Mouse (Mus musculus): ENCODE measurements at regions not wholly inside any gene's neighbourhood (a gene's known extent, or its start where the extent isn't known, plus 50 kb on each side); places are given as distances from the start of the nearest gene placed in this dataset.

DNA sequence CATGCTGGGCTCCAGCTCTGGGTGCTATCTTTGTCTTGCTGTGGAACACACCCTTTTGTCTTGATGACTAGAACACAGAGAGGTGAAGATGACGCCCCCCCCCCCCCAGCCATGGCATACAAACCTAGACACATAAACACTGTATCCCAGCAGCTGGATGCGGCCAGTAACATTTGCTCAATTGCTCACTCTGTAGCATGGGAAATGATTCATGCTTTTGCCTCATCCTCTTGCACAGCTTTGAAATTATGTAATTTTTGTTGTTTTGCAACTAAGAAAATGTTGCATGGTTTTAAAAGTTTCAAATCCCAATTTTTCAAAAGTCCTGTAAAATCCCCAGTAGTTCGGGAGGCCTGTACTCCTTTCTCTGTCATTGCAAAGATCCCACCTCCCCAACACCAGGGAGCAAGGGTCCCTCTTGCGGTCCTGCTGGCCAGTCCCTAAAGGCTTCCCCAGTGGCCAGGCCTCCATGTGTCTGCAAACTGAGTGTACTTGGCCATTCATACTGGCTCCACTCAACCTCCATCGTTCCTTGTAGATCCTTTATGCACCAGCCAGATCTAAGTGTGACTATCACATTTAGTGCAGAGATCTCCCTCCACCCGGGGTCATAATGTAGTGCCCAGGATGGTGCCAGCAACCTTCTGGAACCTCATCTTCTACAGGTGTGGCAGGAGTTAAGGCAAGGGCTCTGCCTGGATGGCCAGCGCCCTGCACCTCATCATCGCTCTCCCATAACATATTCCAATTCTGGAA lies 123.3 kb upstream of the Spdye4c start:
- ATAC-seq (replicated peaks; ENCODE audit: low FRiP score, low read depth) (no peak), DNase-seq (ENCODE audit: low spot score) (no peak)

DNA sequence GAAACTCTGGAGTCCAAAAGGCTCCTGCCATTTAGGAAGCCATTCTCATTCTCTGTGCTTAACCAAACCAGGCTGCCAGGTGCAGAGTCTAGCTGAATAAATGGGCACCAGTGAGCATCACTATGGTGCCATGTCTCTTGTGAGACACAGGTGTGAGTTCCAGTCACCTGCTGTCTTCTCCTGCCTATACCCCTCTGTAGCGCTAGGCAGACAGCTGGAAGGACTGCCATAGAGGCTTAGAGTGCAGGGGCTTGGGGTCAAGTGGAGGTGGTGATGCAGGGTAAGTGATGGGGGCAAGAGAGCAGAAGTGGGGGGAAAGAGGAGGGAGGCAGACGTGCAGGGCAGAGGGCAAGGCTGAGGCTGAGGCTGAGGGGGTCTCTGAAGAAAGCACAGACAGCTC lies 122.7 kb upstream of the Spdye4c start:
- ATAC-seq (replicated peaks; ENCODE audit: low FRiP score, low read depth) (no peak), DNase-seq (ENCODE audit: low spot score) (no peak)
- Histone ChIP-seq H3K9me3 (replicated peaks; ENCODE audit: low read length) (no peaks in the 10 kb centered on the region), H3K36me3 (ENCODE audit: insufficient read depth, low read length) (no peaks in the 10 kb centered on the region), H3K4me2 (ENCODE audit: low read length) (no peak overlapping the region), H3K27ac (no peak overlapping the region), H3K27me3 (ENCODE audit: insufficient read depth, low read length) (no peaks in the 10 kb centered on the region), H3K4me3 (replicated peaks; ENCODE audit: low read depth, low read length) (no peak overlapping the region), H3K4me1 (replicated peaks; ENCODE audit: insufficient read depth, low read length) (no peaks in the 10 kb centered on the region), H3K9ac (ENCODE audit: low read depth, low read length) (no peak overlapping the region)
- WGBS: 42% methylated on average over 2 of the region's 2 CpGs
- TF ChIP-seq CTCF (IDR thresholded peaks at IDR 0.05; ENCODE audit: low read depth): no peak

More for the DNA sequence above, 123.3 kb upstream of the Spdye4c start:
- H3K36me3 ChIP-seq (ENCODE audit: insufficient read depth, low read length): no peaks in the 10 kb centered on the region
- H3K9me3 ChIP-seq (replicated peaks; ENCODE audit: low read length): no peaks in the 10 kb centered on the region
- 90% methylated on average over 8 of the region's 8 CpGs for WGBS
- no peak overlapping the region for H3K4me2 ChIP-seq (ENCODE audit: low read length)
- no peak overlapping the region for H3K9ac ChIP-seq (ENCODE audit: low read depth, low read length)
- no peak for TF ChIP-seq CTCF (IDR thresholded peaks at IDR 0.05; ENCODE audit: low read depth)
- H3K4me3 ChIP-seq (replicated peaks; ENCODE audit: low read depth, low read length): no peak overlapping the region
- no peaks in the 10 kb centered on the region for H3K27me3 ChIP-seq (ENCODE audit: insufficient read depth, low read length)
- no peak overlapping the region for H3K27ac ChIP-seq
- no peaks in the 10 kb centered on the region for H3K4me1 ChIP-seq (replicated peaks; ENCODE audit: insufficient read depth, low read length)

DNA sequence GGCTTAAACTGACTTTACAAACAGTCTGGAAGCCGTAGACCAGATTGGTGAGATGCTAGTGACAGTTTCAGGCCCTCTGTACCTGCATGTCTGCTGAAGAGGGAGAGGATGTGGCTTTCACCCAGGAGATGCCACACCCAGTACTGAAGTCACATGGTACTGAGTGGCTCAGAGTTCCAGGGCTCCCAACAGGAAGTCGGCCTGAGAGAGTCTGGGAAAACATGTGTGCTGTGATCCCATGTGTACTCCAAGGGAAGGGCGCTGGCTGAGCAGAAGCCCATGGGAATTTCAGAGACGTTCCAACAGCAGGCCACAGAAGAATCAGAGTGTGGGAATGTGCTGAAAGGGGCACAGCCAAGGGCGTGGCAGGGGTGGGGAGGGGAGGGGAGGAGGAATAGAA lies 120.7 kb upstream of the Spdye4c start:
- Histone ChIP-seq H3K9me3 (replicated peaks; ENCODE audit: low read length) (no peaks in the 10 kb centered on the region), H3K36me3 (ENCODE audit: insufficient read depth, low read length) (no peaks in the 10 kb centered on the region), H3K4me3 (replicated peaks; ENCODE audit: low read depth, low read length) (no peak overlapping the region), H3K9ac (ENCODE audit: low read depth, low read length) (no peak overlapping the region), H3K4me1 (replicated peaks; ENCODE audit: insufficient read depth, low read length) (no peaks in the 10 kb centered on the region), H3K27ac (no peak overlapping the region), H3K4me2 (ENCODE audit: low read length) (no peak overlapping the region), H3K27me3 (ENCODE audit: insufficient read depth, low read length) (no peaks in the 10 kb centered on the region)
- 58% methylated on average over 5 of the region's 5 CpGs for WGBS
- no peak for DNase-seq (ENCODE audit: low spot score)
- TF ChIP-seq CTCF (IDR thresholded peaks at IDR 0.05; ENCODE audit: low read depth): no peak
- ATAC-seq (replicated peaks; ENCODE audit: low FRiP score, low read depth): no peak

DNA sequence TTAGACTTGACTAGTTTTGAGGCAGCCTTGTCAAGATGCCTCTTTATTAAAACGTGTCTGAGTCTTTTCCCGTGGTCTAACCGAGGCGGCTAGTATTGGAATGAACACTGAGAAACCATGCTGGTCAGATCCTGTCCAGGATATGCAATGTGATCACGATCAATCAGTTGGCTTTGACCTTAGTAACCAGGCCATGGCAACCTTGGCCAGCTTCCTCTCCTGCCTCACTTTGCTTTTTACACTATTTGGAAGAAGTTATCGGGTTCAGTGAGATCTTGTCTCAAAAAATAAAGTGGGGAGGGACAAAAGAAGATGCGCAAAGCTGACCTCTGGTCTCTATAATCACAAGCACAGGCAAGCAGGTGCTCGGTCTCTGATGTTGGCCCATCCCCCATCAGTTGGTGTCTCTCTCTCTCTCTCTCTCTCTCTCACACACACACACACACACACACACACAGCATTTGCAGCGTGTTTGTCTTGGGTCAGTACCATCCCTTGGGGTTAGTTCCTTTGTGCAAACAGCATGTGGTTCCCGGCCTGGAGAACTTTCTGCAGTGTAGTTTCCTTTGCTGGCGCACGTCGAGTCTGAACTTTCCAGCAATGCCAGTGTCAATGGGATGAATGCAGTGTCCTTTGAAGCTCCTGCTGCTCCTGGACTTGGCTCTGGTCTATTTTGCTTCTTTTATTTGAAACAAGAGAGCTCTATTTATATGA lies 117.6 kb upstream of the Spdye4c start:
- no peak overlapping the region for H3K4me2 ChIP-seq (ENCODE audit: low read length)
- H3K9ac ChIP-seq (ENCODE audit: low read depth, low read length): no peak overlapping the region
- no peak for TF ChIP-seq CTCF (IDR thresholded peaks at IDR 0.05; ENCODE audit: low read depth)
- no peaks in the 10 kb centered on the region for H3K9me3 ChIP-seq (replicated peaks; ENCODE audit: low read length)
- WGBS: 63% methylated on average over 13 of the region's 13 CpGs
- no peaks in the 10 kb centered on the region for H3K36me3 ChIP-seq (ENCODE audit: insufficient read depth, low read length)
- H3K27me3 ChIP-seq (ENCODE audit: insufficient read depth, low read length): no peaks in the 10 kb centered on the region
- H3K4me3 ChIP-seq (replicated peaks; ENCODE audit: low read depth, low read length): no peak overlapping the region
- no peaks in the 10 kb centered on the region for H3K4me1 ChIP-seq (replicated peaks; ENCODE audit: insufficient read depth, low read length)
- no peak overlapping the region for H3K27ac ChIP-seq
- DNase-seq (ENCODE audit: low spot score) (no peak), ATAC-seq (replicated peaks; ENCODE audit: low FRiP score, low read depth) (no peak)

DNA sequence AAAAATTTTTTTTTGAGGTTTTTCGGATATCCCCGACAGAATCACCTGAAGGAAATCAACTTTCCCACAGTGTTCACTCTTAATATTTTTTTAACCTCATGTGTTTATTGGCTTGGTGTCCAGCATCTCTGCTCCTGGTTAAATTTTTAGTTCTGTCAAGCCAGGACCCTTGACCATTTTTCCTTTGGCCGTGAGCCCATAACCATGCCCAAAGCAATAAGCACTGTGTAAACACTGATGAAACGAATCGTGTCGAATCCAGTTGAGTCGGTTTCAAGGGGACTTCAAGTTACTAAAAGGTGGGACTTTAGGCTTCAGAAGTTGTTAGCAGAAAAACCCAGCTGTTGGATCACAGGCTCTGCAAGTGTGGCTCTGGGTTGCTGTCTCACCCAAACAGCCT lies 117.0 kb upstream of the Spdye4c start:
- Histone ChIP-seq H3K27me3 (ENCODE audit: insufficient read depth, low read length) (no peaks in the 10 kb centered on the region), H3K36me3 (ENCODE audit: insufficient read depth, low read length) (no peaks in the 10 kb centered on the region), H3K4me1 (replicated peaks; ENCODE audit: insufficient read depth, low read length) (no peaks in the 10 kb centered on the region), H3K4me3 (replicated peaks; ENCODE audit: low read depth, low read length) (no peak overlapping the region), H3K4me2 (ENCODE audit: low read length) (no peak overlapping the region), H3K9me3 (replicated peaks; ENCODE audit: low read length) (no peaks in the 10 kb centered on the region), H3K27ac (no peak overlapping the region), H3K9ac (ENCODE audit: low read depth, low read length) (no peak overlapping the region)
- no peak for ATAC-seq (replicated peaks; ENCODE audit: low FRiP score, low read depth)
- WGBS: 50% methylated on average over 7 of the region's 7 CpGs
- TF ChIP-seq CTCF (IDR thresholded peaks at IDR 0.05; ENCODE audit: low read depth): no peak
- no peak for DNase-seq (ENCODE audit: low spot score)

DNA sequence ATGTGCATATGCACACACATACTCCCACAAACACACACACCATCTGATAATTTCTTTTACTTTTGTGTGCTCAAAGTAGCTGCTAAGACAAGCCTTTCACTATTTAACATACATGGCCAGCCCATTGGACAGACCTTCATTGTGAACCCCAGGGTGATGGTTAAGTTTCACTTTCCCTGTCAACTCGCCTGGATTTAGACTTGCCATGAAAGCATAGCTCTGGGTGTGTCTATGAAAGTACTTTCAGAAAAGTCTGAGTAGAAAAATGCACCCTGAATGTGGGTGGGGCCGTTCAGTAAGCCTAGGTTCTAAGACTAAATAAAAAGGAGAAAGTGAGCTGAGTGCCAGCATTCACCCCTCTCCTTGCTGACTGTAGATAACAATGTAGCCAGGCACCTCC lies 113.8 kb upstream of the Spdye4c start:
- no peak for TF ChIP-seq CTCF (IDR thresholded peaks at IDR 0.05; ENCODE audit: low read depth)
- no peaks in the 10 kb centered on the region for H3K9me3 ChIP-seq (replicated peaks; ENCODE audit: low read length)
- no peak overlapping the region for H3K27ac ChIP-seq
- WGBS: 73% methylated on average over 2 of the region's 2 CpGs
- H3K9ac ChIP-seq (ENCODE audit: low read depth, low read length): no peak overlapping the region
- no peaks in the 10 kb centered on the region for H3K27me3 ChIP-seq (ENCODE audit: insufficient read depth, low read length)
- H3K4me1 ChIP-seq (replicated peaks; ENCODE audit: insufficient read depth, low read length): no peaks in the 10 kb centered on the region
- H3K36me3 ChIP-seq (ENCODE audit: insufficient read depth, low read length): no peaks in the 10 kb centered on the region
- no peak overlapping the region for H3K4me3 ChIP-seq (replicated peaks; ENCODE audit: low read depth, low read length)
- DNase-seq (ENCODE audit: low spot score) (no peak), ATAC-seq (replicated peaks; ENCODE audit: low FRiP score, low read depth) (no peak)
- no peak overlapping the region for H3K4me2 ChIP-seq (ENCODE audit: low read length)

Data from kidney, postnatal 0 days (tissue).